Mouse (Mus musculus): Measurements from ENCODE around the gene Zdhhc7. TPM values are rescaled to one million over a fixed set of nuclear protein-coding genes. Genes with fewer than 3 reads are reported as not detected.

Zdhhc7 gene
- total RNA-seq, 1 experiment from 2014 or later, result 19.6 TPM

GRCm38 (mm10) chr8:120116600-120116999 lies 15.3 kb upstream of the Zdhhc7 start:
- ATAC-seq (replicated peaks; ENCODE audit: low read depth, poor library complexity, severe bottlenecking), result no peak

DNA sequence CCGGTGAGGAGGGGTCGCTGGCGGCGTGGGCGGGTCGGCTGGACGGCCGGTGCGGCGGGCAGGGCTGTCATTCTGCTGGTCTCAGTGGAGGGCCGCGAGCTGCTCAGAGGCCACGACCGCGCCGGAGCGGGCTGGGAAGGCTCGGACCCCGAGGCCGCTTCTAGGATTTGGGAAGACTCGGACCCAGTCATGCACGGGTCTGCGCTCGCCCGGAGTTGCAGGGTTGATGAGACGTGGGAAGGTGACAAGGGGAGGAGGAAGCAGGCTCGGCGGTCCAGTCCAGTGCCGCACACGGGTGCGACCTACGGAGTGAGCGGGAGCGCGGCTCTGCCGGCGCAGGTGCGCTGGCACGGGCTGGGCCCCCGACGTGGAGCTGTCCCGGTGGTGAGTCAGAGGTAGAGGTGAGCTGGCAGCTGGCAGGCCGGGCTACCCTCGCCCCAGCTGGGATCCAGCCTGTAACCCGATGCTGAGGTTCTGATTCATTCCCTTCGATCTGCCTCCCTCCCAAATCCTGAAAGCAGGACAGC lies 13.1 kb upstream of the Zdhhc7 start:
- no peak for ATAC-seq (replicated peaks; ENCODE audit: low read depth, poor library complexity, severe bottlenecking)

DNA sequence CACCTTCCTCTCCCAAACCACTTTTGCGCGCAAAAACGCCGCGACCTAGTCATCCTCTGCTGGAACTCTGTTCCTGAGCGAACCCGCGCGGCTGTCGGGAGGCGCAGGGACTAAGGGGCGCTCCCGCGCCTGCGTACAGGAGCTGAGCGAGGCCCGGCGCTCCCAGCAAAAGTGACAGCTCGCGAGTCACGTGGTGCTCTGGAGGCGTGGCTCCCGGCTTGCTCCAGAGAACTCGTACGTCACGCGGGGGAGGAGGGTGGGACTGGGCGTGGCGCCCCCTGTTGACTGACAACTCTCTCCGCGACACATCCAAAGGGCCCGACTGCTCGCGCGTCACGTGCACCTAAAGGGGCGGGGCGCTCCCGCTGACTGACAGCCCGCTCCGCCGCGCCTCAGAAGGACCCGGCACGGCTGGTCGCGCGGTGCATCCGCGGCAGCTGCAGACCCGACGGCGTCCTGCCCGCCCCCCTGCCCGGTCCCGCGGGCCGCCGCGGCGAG lies 12.5 kb upstream of the Zdhhc7 start, which contains the start of gene 6430548M08Rik:
Gene 6430548M08Rik (plus strand): TSS at position 395 of the 498 bp plus-strand sequence.
- ATAC-seq (replicated peaks; ENCODE audit: low read depth, poor library complexity, severe bottlenecking), result peak; percentile 84

GRCm38 (mm10) chr8:120113306-120113705 lies 12.0 kb upstream of the Zdhhc7 start:
- ATAC-seq (replicated peaks; ENCODE audit: low read depth, poor library complexity, severe bottlenecking), result 0 out of 2 replicates have a peak, but pooled peaks have one; percentile 2

DNA sequence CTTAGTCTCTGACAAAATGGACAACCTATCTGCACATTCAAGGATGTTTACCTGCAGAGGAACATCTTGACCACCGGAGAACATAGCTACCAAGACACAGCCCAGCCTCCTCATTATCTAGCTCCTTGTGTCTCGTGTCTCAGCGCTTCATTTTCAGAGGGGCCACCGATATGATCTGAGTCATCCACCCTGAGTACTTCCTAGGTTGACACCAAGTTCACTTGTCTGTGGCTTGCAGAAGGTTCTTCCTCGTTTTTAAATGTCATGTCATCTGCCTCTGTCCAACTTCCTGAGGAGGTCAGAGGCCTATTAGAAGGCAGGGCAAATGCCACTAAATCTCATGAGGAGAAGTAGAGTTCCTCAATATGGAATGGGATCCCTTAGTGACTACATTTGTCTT lies 11.3 kb upstream of the Zdhhc7 start:
- peak; percentile 37 for ATAC-seq (replicated peaks; ENCODE audit: low read depth, poor library complexity, severe bottlenecking)

DNA sequence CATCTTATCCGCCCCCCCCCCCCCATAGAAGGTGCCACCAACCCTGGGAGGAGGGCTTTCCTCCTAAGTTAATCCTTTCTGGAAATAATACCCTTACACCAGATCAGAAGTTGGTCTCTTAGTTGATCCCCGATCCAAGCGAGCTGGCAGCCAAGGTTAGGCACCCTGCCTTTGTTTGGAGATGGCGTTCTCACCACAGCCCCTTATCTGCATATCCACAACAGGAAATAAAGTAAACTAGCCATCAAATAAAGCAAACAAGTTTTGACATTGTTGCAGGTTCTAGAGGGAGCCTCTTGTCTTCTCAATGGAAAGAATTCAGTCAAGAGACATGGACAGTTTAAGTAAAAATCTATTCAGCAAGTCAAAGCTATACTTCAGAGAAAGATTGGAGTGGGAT lies 10.1 kb upstream of the Zdhhc7 start:
- ATAC-seq (replicated peaks; ENCODE audit: low read depth, poor library complexity, severe bottlenecking), result no peak

DNA sequence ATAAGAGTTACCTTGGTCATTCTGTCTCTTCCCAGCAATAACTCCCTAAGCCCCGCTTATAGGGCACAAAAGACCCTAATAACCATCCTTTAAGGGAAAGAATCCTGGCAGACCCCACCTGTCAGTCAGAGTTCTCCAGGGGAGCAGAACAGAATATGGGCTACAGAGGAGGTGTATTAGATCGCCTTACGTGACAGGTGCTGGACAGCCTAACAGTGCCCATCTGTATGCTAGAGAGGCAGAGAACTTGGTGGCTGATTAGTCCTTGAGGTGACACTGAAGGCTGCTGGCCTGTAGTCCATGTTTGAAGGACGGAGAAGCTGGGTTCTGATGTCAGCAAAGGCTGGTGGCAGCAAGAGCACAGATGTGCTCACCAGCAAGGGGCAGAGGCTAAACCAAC lies 9.7 kb upstream of the Zdhhc7 start:
- ATAC-seq (replicated peaks; ENCODE audit: low read depth, poor library complexity, severe bottlenecking), result no peak

GRCm38 (mm10) chr8:120109149-120109548 lies 7.9 kb upstream of the Zdhhc7 start:
- ATAC-seq (replicated peaks; ENCODE audit: low read depth, poor library complexity, severe bottlenecking), result peak; percentile 40

- no peak for ATAC-seq (replicated peaks; ENCODE audit: low read depth, poor library complexity, severe bottlenecking)
Measured at GRCm38 (mm10) chr8:120104721-120105272, 3.5 kb upstream of the Zdhhc7 start.

- ATAC-seq (replicated peaks; ENCODE audit: low read depth, poor library complexity, severe bottlenecking), result no peak
Measured at GRCm38 (mm10) chr8:120103916-120104315, 2.6 kb upstream of the Zdhhc7 start.

- ATAC-seq (replicated peaks; ENCODE audit: low read depth, poor library complexity, severe bottlenecking), result no peak
Measured at GRCm38 (mm10) chr8:120100388-120101067, 754 bp downstream of the Zdhhc7 start.

DNA sequence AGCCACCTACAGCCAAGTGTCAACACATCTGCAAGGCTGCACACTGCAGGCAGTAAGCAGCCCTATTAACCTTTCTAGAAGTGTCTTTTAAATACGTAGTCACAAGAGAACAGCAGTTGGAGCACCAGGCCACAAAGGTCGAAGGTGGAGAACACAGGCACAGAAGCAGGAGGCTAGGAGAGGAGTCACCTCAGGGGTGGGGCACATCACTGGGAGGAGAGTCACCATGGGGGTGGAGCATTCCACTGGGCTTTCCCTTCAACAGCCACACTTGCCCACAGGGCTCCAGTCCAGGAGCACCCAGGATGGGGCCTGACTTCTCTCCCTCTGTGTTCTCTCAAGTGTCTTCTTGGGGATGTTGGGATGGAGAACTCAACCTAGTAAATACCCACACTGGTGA lies 4.8 kb downstream of the Zdhhc7 start:
- no peak for ATAC-seq (replicated peaks; ENCODE audit: low read depth, poor library complexity, severe bottlenecking)

DNA sequence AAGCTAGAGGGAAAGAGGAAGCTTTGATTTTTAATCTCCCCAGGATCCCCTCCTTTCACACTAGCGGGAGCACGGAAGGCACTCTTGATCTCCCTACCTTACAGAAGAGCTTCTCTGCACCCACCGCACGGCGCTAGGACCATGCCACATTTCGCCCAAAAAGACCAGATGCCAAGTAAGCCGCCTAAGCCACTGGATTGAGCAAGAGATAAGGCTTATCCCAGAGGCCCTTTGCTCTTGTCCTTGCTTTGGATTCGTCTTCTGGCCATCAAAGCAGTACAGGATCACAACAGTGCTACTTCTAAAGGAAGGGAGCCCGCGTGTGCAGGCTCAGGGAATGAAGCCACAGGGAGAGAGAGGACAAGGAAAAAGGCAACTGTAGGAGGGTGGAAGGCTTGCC lies 6.5 kb downstream of the Zdhhc7 start:
- ATAC-seq (replicated peaks; ENCODE audit: low read depth, poor library complexity, severe bottlenecking), result no peak

DNA sequence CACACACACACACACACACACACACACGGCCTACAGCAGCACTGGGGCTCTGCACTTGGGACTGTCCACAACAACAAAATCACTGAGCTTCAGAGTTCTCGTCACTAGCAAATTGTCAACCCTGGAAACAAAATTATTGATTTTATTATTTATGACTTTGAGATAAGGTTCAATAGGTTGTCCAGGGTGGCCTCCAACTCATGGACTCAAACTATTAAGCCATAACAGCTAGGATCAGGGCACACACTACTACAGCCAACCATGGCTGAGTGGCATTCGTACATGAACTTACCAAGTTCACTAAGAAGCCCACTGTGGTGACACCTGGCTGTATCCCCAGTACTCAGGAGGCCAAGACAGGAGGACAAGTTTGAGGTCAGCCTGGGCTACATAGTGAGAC lies 8.2 kb downstream of the Zdhhc7 start:
- ATAC-seq (replicated peaks; ENCODE audit: low read depth, poor library complexity, severe bottlenecking), result no peak

DNA sequence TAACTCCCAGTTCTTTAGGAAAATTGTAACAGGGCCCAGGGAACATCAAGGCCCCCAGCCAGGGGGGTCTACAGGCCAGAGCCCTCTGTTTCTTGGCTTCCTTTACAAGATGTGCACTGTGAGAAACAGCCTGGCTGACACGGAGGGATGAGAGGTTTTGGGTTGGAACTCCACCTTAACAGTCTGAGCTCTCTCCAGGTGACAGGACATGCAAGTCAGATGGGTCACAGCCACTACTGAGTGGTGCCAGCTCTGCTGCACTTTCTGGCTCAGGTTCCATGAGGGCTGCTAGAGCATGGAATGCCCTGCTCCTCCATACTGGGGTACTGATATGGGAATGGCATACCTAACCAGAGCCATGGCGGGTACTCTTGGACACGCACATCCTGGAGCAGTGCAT lies 10.2 kb downstream of the Zdhhc7 start:
- no peak for ATAC-seq (replicated peaks; ENCODE audit: low read depth, poor library complexity, severe bottlenecking)

DNA sequence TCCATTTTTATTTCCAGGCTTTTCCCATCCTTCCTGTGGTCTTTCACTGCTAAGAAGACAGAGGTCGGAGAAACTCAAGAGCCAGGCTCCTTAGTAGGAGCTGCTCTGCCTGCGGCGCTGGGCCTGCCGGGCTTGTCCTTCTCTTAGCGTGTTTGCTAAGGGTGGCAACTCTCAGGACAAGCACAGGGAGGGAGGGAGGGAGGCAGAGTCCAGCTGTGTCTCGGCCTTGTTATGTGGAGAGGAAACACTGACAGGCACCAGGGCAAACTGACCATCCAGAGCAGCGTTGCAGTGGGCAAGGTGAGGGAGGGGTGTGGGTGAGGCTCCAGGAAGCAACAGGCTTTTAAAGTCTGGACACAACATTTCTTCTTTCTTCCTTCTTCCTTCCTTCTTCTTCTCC lies 11.8 kb downstream of the Zdhhc7 start:
- ATAC-seq (replicated peaks; ENCODE audit: low read depth, poor library complexity, severe bottlenecking), result no peak

DNA sequence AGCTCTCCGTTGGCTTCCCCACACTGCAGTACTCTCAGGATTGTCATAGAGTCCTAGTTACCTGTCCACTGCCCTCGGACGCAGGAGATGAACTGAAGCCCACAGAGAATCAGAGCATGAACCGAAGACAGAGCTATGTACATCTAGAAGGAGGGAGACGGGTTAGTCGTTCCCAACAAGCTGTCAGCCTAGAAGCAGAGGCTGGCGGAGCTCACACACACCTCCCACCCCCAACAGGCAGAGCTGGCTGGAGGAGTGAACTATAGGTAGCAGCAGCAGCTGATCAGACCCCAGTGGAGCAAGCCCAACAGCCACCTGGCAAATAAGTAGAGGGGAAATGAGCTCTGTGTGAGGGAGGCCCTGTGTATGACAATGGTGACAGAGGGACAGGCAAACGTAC lies 16.5 kb downstream of the Zdhhc7 start:
- no peak for ATAC-seq (replicated peaks; ENCODE audit: low read depth, poor library complexity, severe bottlenecking)

DNA sequence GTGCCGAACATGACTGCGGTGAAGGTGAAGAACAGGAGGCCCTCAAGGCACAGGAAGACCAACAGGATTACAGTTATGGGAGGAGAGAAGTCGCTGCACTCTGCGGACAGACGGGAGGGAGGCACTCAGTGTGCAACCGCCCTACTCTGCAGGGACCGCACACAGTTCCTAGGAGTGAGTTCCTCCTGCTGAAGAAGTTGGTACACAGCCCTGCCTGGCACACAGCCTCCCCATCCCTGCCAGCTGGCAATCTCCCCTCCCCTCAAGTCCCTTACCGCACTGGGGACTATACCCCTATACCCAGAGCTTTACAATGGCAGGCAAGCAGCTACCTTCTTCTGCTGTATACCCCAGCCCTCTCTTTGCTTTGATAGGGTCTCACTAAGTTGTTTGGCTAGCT lies 18.0 kb downstream of the Zdhhc7 start:
- no peak for ATAC-seq (replicated peaks; ENCODE audit: low read depth, poor library complexity, severe bottlenecking)

DNA sequence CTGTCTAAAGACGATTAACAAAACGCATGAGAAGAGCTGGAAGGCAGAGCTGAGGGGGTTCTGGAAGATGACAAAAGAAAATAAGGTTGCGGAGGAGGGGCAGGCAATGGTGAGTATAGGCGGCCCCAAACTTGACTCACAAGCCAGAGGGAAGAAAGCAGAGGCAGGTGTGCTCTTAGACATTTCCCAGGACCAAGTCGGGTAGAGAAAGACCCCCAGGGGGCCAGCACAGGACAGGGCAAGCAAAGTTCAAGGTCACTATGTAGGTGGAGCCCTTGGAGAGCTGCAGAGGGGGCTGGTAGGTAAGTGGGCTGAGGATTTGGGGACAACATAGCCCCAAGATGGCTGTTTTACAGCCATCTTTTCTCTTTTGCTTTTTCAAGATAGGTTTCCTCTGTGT lies 21.9 kb downstream of the Zdhhc7 start:
- ATAC-seq (replicated peaks; ENCODE audit: low read depth, poor library complexity, severe bottlenecking), result no peak

GRCm38 (mm10) chr8:120078080-120078479 lies 23.2 kb downstream of the Zdhhc7 start:
- ATAC-seq (replicated peaks; ENCODE audit: low read depth, poor library complexity, severe bottlenecking), result peak; percentile 85

GRCm38 (mm10) chr8:120075347-120075746 lies 25.9 kb downstream of the Zdhhc7 start:
- ATAC-seq (replicated peaks; ENCODE audit: low read depth, poor library complexity, severe bottlenecking), result no peak

GRCm38 (mm10) chr8:120074516-120074915 lies 26.8 kb downstream of the Zdhhc7 start:
- ATAC-seq (replicated peaks; ENCODE audit: low read depth, poor library complexity, severe bottlenecking), result no peak

All from common myeloid progenitor, adult 5-6 weeks (primary cell).